Mouse (Mus musculus): ENCODE data around the gene Man2a1. TPM values are rescaled to one million over a fixed set of nuclear protein-coding genes. Genes with fewer than 3 reads are reported as not detected.

Man2a1 gene
- polyA plus RNA-seq, 1 experiment from 2014 or later = 9.1 TPM

DNA sequence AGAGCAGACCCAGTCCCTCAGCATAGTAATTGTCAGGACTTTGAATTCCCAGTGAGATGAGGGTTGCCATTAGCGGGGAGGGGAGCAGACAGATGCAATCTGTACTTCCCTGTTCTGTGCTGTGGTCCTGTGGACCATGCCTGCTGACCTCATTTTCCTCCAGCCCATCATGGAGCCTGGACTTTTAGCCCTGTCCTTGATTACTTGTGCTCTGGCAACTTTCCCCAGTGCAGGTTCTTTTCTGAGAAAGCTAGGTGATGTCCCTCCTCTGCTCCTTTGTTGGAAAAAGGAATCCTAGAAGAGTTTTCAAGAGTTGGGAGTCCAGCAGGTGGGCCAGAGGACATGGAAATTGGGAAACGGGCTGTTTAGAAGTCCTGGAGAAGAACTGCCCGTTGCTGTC, 40.8 kb downstream of the Man2a1 start:
- no peak overlapping the region for H3K27ac ChIP-seq (ENCODE audit: low read length)
- H3K4me3 ChIP-seq (ENCODE audit: low read length) = no peak overlapping the region
- ATAC-seq = no peak
- peaks cover 6% of the 10 kb centered on the region; the same call in 1 of the 2 replicates for H3K36me3 ChIP-seq (ENCODE audit: control insufficient read depth, insufficient read depth, low read length)
- no peaks in the 10 kb centered on the region for H3K27me3 ChIP-seq (replicated peaks; ENCODE audit: control insufficient read depth, insufficient read depth, low read length)
- H3K4me1 ChIP-seq (ENCODE audit: control insufficient read depth, insufficient read depth, low read length) = no peaks in the 10 kb centered on the region
- no peak overlapping the region for H3K9ac ChIP-seq (ENCODE audit: low read depth, low read length)
- 80% methylated on average over 3 of the region's 3 CpGs for WGBS
- H3K9me3 ChIP-seq (ENCODE audit: control insufficient read depth, low read length) = no peaks in the 10 kb centered on the region
- no peak overlapping the region for H3K4me2 ChIP-seq (ENCODE audit: low read depth, low read length)

DNA sequence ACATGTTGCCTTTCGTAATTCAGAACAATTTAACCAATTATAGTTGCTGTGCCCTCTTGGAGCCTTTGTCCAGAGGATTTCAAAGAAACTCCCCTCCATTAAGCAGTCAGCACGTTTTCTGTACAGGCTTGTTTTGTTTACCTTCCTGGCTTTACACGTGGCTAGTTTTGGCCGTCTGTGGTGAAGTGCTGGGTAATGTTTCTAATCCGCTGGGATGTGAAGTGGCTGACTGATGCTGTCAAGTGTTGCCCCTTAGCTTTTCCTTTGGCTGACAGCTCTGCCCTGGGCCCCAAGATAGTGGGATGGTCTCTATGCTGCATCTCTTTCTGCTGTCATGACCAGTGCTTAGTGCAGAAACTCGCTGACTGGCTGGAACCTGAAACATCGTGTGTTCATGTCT, 43.1 kb downstream of the Man2a1 start:
- WGBS = 46% methylated on average over 7 of the region's 7 CpGs
- ATAC-seq = no peak
- H3K4me2 ChIP-seq (ENCODE audit: low read depth, low read length) = no peak overlapping the region
- H3K9me3 ChIP-seq (ENCODE audit: control insufficient read depth, low read length) = no peaks in the 10 kb centered on the region
- H3K27me3 ChIP-seq (replicated peaks; ENCODE audit: control insufficient read depth, insufficient read depth, low read length) = no peaks in the 10 kb centered on the region
- H3K36me3 ChIP-seq (ENCODE audit: control insufficient read depth, insufficient read depth, low read length) = peaks cover 6% of the 10 kb centered on the region; the same call in 1 of the 2 replicates
- no peak overlapping the region for H3K4me3 ChIP-seq (ENCODE audit: low read length)
- no peaks in the 10 kb centered on the region for H3K4me1 ChIP-seq (ENCODE audit: control insufficient read depth, insufficient read depth, low read length)
- H3K9ac ChIP-seq (ENCODE audit: low read depth, low read length) = no peak overlapping the region
- no peak overlapping the region for H3K27ac ChIP-seq (ENCODE audit: low read length)

DNA sequence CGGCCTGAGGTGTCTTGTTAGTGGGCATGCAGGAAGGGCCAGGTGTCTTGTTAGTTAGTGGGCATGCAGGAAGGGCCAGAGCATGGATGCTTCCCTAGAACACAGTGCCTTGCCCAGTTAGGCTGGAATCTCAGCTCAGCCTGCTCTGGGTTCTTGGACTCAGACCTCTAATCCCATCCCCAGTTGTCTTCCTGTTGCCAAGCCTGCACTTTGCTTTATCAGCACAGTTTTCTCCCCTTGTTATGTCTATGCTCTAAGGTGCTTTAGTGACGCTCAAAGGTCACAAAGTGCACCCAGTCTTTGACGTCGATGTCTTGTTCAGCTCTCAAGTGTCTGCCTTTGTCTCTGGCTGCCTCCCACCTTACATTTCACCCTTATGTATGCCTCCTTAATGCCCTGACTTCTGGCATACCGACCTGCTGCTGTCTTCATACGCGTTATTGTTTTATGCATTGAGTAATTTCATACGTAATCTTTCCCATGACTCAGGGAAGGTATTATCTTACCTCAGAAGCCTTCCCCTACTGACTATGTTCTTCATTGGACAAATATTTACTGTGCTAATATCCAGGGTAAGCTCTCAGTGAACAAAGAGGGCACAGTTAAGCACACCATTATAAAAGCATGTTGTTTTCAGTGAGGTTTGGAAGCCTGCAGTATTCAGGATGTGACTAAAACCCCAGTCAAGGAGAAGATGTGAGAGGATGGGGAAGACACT, 44.5 kb downstream of the Man2a1 start:
- no peak overlapping the region for H3K4me3 ChIP-seq (ENCODE audit: low read length)
- WGBS = 57% methylated on average over 8 of the region's 8 CpGs
- no peaks in the 10 kb centered on the region for H3K4me1 ChIP-seq (ENCODE audit: control insufficient read depth, insufficient read depth, low read length)
- ATAC-seq = peak; percentile 69
- no peaks in the 10 kb centered on the region for H3K27me3 ChIP-seq (replicated peaks; ENCODE audit: control insufficient read depth, insufficient read depth, low read length)
- no peak overlapping the region for H3K27ac ChIP-seq (ENCODE audit: low read length)
- no peaks in the 10 kb centered on the region for H3K36me3 ChIP-seq (ENCODE audit: control insufficient read depth, insufficient read depth, low read length)
- no peak overlapping the region for H3K4me2 ChIP-seq (ENCODE audit: low read depth, low read length)
- H3K9me3 ChIP-seq (ENCODE audit: control insufficient read depth, low read length) = no peaks in the 10 kb centered on the region
- H3K9ac ChIP-seq (ENCODE audit: low read depth, low read length) = no peak overlapping the region

DNA sequence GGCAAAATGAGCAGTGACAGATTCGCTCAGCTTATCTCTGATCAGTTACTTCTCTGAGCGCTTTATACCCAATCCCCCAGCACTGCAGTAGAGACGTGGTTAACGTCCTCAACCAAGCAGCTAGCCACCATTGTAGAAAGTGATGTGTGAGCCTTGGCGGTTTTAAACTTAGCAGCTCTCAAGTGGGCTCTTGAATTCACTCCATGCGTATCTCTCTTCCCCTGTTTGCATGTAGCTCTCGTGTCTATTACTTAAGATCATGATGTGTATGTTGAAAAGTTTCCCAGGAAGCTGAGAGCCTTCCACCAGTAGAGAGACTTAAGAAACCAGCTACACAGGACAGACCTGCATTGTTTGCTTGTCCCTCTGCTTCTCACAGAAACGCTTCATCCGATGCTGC, 46.9 kb downstream of the Man2a1 start:
- WGBS = 80% methylated on average over 9 of the region's 9 CpGs
- peaks cover 8% of the 10 kb centered on the region for H3K36me3 ChIP-seq (ENCODE audit: control insufficient read depth, insufficient read depth, low read length)
- H3K4me2 ChIP-seq (ENCODE audit: low read depth, low read length) = no peak overlapping the region
- H3K4me3 ChIP-seq (ENCODE audit: low read length) = no peak overlapping the region
- no peak overlapping the region for H3K27ac ChIP-seq (ENCODE audit: low read length)
- no peak for ATAC-seq
- no peaks in the 10 kb centered on the region for H3K27me3 ChIP-seq (replicated peaks; ENCODE audit: control insufficient read depth, insufficient read depth, low read length)
- no peaks in the 10 kb centered on the region; the same call in 1 of the 2 replicates for H3K9me3 ChIP-seq (ENCODE audit: control insufficient read depth, low read length)
- H3K4me1 ChIP-seq (ENCODE audit: control insufficient read depth, insufficient read depth, low read length) = no peaks in the 10 kb centered on the region
- no peak overlapping the region for H3K9ac ChIP-seq (ENCODE audit: low read depth, low read length)

DNA sequence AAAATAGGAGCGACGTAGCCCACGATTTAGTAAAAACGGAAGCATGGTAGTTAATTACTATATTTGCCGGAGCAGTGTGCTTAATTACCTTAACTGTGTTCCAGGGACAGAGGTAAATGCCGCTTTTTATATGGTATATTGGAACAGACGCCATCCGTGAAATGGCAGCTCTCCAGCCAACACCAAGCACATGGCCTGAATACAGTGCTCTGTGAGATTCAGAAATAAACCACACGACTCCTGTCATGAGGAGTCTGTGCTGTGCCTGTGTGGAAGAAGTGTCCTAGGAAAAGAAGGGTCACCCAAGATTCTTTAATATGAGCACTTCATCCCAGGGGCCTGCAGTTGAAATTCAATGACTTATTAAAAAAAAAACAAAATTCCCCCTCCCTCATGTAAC, 50.2 kb downstream of the Man2a1 start:
- Histone ChIP-seq H3K9me3 (ENCODE audit: control insufficient read depth, low read length) (no peaks in the 10 kb centered on the region; the same call in 1 of the 2 replicates), H3K9ac (ENCODE audit: low read depth, low read length) (no peak overlapping the region), H3K4me2 (ENCODE audit: low read depth, low read length) (no peak overlapping the region), H3K27me3 (replicated peaks; ENCODE audit: control insufficient read depth, insufficient read depth, low read length) (no peaks in the 10 kb centered on the region), H3K36me3 (ENCODE audit: control insufficient read depth, insufficient read depth, low read length) (peaks cover 12% of the 10 kb centered on the region), H3K4me3 (ENCODE audit: low read length) (no peak overlapping the region), H3K4me1 (ENCODE audit: control insufficient read depth, insufficient read depth, low read length) (no peaks in the 10 kb centered on the region), H3K27ac (ENCODE audit: low read length) (no peak overlapping the region)
- WGBS = 91% methylated on average over 9 of the region's 9 CpGs
- ATAC-seq = no peak

DNA sequence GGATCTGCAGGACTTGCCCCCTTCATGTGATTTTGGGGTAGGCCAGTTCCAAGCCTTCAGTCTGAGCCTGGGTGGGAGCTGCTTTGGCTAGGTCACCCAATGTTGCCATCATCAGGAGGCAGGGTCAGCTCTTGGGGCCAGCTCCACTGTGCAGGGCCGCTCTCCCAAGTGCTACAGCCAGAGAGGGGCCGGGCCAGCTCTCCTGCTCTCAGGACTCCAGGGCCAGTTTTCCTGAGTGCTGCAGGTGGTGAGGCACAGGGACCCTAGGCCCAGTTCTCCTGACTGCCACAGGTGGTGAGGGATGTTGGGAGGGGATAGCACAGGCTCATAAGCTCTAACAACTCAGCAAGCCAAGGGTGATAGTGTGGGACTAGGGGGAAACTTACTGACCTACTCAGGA, 53.1 kb downstream of the Man2a1 start:
- Histone ChIP-seq H3K27ac (ENCODE audit: low read length) (no peak overlapping the region), H3K4me2 (ENCODE audit: low read depth, low read length) (no peak overlapping the region), H3K4me3 (ENCODE audit: low read length) (no peak overlapping the region), H3K27me3 (replicated peaks; ENCODE audit: control insufficient read depth, insufficient read depth, low read length) (no peaks in the 10 kb centered on the region), H3K4me1 (ENCODE audit: control insufficient read depth, insufficient read depth, low read length) (no peaks in the 10 kb centered on the region), H3K36me3 (ENCODE audit: control insufficient read depth, insufficient read depth, low read length) (peaks cover 15% of the 10 kb centered on the region), H3K9me3 (ENCODE audit: control insufficient read depth, low read length) (no peaks in the 10 kb centered on the region; the same call in 1 of the 2 replicates), H3K9ac (ENCODE audit: low read depth, low read length) (no peak overlapping the region)
- 91% methylated on average over 2 of the region's 2 CpGs for WGBS
- ATAC-seq = no peak

DNA sequence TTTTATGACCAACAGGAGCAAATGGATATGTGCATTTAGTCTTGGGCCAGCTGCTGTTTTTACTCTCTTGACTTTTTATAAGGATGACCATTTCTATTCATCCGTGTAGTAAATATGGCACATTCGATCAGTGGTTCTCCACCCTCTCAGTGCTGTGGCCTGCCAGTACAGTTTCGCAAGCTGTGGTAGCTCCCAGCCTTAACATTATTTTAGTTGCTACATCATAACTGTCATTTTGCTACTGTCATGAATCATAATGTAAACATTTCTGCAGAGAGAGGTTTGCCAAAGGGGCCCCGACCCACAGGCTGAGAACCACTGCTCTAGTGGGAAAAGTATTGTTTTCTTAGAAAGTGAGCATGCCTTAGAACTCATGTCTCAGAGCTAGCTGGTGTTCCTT, 59.1 kb downstream of the Man2a1 start:
- Histone ChIP-seq H3K9ac (ENCODE audit: low read depth, low read length) (no peak overlapping the region), H3K4me1 (ENCODE audit: control insufficient read depth, insufficient read depth, low read length) (no peaks in the 10 kb centered on the region), H3K27ac (ENCODE audit: low read length) (no peak overlapping the region), H3K4me2 (ENCODE audit: low read depth, low read length) (no peak overlapping the region), H3K4me3 (ENCODE audit: low read length) (no peak overlapping the region), H3K36me3 (ENCODE audit: control insufficient read depth, insufficient read depth, low read length) (peaks cover 9% of the 10 kb centered on the region; the same call in 1 of the 2 replicates), H3K27me3 (replicated peaks; ENCODE audit: control insufficient read depth, insufficient read depth, low read length) (no peaks in the 10 kb centered on the region), H3K9me3 (ENCODE audit: control insufficient read depth, low read length) (no peaks in the 10 kb centered on the region)
- 80% methylated on average over 4 of the region's 4 CpGs for WGBS
- ATAC-seq = no peak

DNA sequence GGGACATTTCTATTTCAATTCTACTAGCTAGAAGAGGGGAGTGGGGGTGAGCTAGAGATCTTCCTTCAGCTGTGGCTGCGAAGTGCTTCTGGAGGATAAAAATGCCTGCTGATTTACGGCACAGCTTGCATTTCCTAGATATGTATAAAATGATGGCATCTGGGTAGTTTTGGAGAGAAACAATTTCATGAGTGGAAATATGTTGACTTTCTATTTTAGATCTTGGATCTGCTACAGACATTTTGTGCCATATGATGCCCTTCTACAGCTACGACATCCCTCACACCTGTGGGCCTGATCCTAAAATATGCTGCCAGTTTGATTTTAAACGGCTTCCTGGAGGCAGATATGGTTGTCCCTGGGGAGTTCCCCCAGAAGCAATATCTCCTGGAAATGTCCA, 66.0 kb downstream of the Man2a1 start:
- WGBS = 94% methylated on average over 4 of the region's 4 CpGs
- no peak overlapping the region for H3K4me3 ChIP-seq (ENCODE audit: low read length)
- no peaks in the 10 kb centered on the region for H3K27me3 ChIP-seq (replicated peaks; ENCODE audit: control insufficient read depth, insufficient read depth, low read length)
- H3K27ac ChIP-seq (ENCODE audit: low read length) = no peak overlapping the region
- no peak for ATAC-seq
- H3K4me2 ChIP-seq (ENCODE audit: low read depth, low read length) = no peak overlapping the region
- H3K4me1 ChIP-seq (ENCODE audit: control insufficient read depth, insufficient read depth, low read length) = no peaks in the 10 kb centered on the region
- H3K9ac ChIP-seq (ENCODE audit: low read depth, low read length) = no peak overlapping the region
- H3K36me3 ChIP-seq (ENCODE audit: control insufficient read depth, insufficient read depth, low read length) = peaks cover 18% of the 10 kb centered on the region
- H3K9me3 ChIP-seq (ENCODE audit: control insufficient read depth, low read length) = no peaks in the 10 kb centered on the region

DNA sequence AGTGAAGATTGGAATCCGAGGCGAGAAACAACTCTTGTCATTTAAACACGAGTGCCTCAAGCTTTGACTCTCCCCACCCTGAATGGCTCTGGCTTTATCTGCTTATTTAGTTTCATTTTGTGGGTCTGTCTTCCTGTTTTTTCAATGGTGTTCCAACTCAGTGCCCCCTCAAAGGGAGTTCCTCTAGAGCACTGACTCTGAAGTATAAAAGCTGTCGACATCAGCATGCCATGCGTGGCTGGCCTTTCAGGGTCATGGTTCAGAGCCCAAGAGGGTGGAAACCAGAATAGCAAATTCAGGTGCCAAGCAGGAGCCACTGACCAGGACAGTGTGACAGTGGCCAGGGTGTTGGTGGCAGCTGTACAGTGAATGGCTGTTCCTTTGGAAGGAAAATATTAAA, 68.0 kb downstream of the Man2a1 start:
- H3K9ac ChIP-seq (ENCODE audit: low read depth, low read length) = no peak overlapping the region
- no peak for ATAC-seq
- 79% methylated on average over 5 of the region's 5 CpGs for WGBS
- H3K27me3 ChIP-seq (replicated peaks; ENCODE audit: control insufficient read depth, insufficient read depth, low read length) = no peaks in the 10 kb centered on the region
- H3K27ac ChIP-seq (ENCODE audit: low read length) = no peak overlapping the region
- H3K4me1 ChIP-seq (ENCODE audit: control insufficient read depth, insufficient read depth, low read length) = no peaks in the 10 kb centered on the region
- H3K9me3 ChIP-seq (ENCODE audit: control insufficient read depth, low read length) = no peaks in the 10 kb centered on the region
- no peak overlapping the region for H3K4me3 ChIP-seq (ENCODE audit: low read length)
- no peak overlapping the region for H3K4me2 ChIP-seq (ENCODE audit: low read depth, low read length)
- peaks cover 27% of the 10 kb centered on the region for H3K36me3 ChIP-seq (ENCODE audit: control insufficient read depth, insufficient read depth, low read length)

DNA sequence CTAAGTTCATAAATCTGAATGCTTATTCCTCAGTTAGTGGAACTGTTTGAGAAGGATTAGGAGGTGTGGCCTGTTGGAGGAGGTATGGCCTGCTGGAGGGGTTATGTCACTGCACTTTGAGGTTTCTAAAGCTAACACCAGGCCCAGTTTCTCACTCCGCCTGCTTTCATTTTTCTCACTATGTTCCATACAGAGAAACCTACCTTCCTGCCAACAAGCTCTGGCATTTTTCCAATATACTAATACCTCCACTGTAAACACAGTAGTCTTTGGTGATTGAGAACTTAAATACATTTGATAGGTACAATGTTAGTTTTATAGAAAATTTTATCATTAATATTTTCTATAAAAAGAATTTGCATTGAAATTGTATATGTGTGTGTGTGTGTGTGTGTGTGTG, 73.9 kb downstream of the Man2a1 start:
- Histone ChIP-seq H3K36me3 (ENCODE audit: control insufficient read depth, insufficient read depth, low read length) (peaks cover 32% of the 10 kb centered on the region), H3K9me3 (ENCODE audit: control insufficient read depth, low read length) (peaks cover 4% of the 10 kb centered on the region; the same call in 1 of the 2 replicates), H3K4me2 (ENCODE audit: low read depth, low read length) (no peak overlapping the region), H3K4me3 (ENCODE audit: low read length) (no peak overlapping the region), H3K27me3 (replicated peaks; ENCODE audit: control insufficient read depth, insufficient read depth, low read length) (no peaks in the 10 kb centered on the region), H3K4me1 (ENCODE audit: control insufficient read depth, insufficient read depth, low read length) (peaks cover 10% of the 10 kb centered on the region; the same call in 1 of the 2 replicates), H3K9ac (ENCODE audit: low read depth, low read length) (no peak overlapping the region), H3K27ac (ENCODE audit: low read length) (no peak overlapping the region)
- WGBS = 89% methylated on average over 1 of the region's 1 CpGs
- ATAC-seq = no peak
